Mouse (Mus musculus) liver, embryonic 13.5 days (tissue): ENCODE measurements around the gene Gabarapl2. TPM values are rescaled to one million over a fixed set of nuclear protein-coding genes. Genes with fewer than 3 reads are reported as not detected.

Experiments used
- ATAC-seq: fragments of 200-750 bp; cut with Nextera tagmentation; 2 replicates; pipeline ENCODE4 v1.8.0; 2017; ENCODE audit warnings: low read depth, mild to moderate bottlenecking, moderate number of reproducible peaks, moderate library complexity
- DNase-seq: peaks from one replicate; pipeline ENCODE4 v3.0.0; 2022
- H3K27ac ChIP-seq: fragments of 300-500 bp; sonication (generic); 2 replicates; pipeline ENCODE4 v1.5.1; 2015; ENCODE audit warnings: moderate library complexity, mild to moderate bottlenecking, inconsistent platforms
- H3K27me3 ChIP-seq: fragments of 300-500 bp; sonication (generic); 2 replicates; pipeline ENCODE4 v1.6.1; 2015; ENCODE audit warnings: mild to moderate bottlenecking, inconsistent platforms
- H3K36me3 ChIP-seq: fragments of 300-500 bp; sonication (generic); 2 replicates; pipeline ENCODE4 v1.6.1; 2015; ENCODE audit warnings: mild to moderate bottlenecking, inconsistent platforms
- H3K4me1 ChIP-seq: fragments of 300-500 bp; sonication (generic); replicated peaks from 2 replicates; pipeline ENCODE4 v1.6.1; 2015; ENCODE audit warnings: inconsistent platforms
- H3K4me2 ChIP-seq: fragments of 300-500 bp; sonication (generic); 2 replicates; pipeline ENCODE4 v1.6.1; 2015; ENCODE audit warnings: inconsistent platforms, mild to moderate bottlenecking, moderate library complexity
- H3K4me3 ChIP-seq: fragments of 300-500 bp; sonication (generic); replicated peaks from 2 replicates; pipeline ENCODE4 v1.5.1; 2015; ENCODE audit warnings: mild to moderate bottlenecking, inconsistent platforms
- H3K9ac ChIP-seq: fragments of 300-500 bp; sonication (generic); 2 replicates; pipeline ENCODE4 v1.6.1; 2015; ENCODE audit warnings: mild to moderate bottlenecking, inconsistent platforms
- H3K9me3 ChIP-seq: fragments of 300-500 bp; sonication (generic); replicated peaks from 2 replicates; pipeline ENCODE4 v1.6.1; 2016; ENCODE audit warnings: inconsistent platforms
- WGBS: fragments of 180-500 bp; shearing (Covaris S2); methylation state at CpG from one replicate; pipeline ENCODE4 v1.1.7; 2015; ENCODE audit not compliant: insufficient replicate concordance; 5-methylcytosine and 5-hydroxymethylcytosine counted together
- polyA plus RNA-seq: library from polyadenylated mRNA; unstranded; fragments of >200 nt; fragmentation: Nextera tagmentation; extraction: Ambion mirVana; gene quantifications from 2 replicates; pipeline ENCODE4 v1.2.1, GENCODE M21; 2015

Gabarapl2 gene
- polyA plus RNA-seq, 1 experiment from 2014 or later = 185 TPM

DNA sequence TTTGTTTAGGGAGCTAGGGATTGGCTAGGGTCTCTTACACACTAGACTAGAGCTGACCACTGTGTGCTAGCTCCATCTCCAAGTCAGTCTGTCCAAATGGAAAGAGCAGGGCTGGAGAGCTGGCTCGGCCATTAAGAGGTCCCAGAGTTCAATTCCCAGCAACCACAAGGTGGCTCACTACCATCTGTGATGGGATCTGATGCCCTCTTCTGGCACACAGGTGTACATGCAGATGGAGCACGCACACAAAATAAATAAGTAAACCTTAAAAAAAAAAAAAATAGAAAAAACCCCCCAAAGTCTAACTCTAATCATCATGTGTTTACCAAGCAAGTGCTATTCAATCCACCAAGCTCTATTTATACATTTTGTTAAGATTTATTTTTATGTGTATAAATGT, 20.8 kb upstream of the Gabarapl2 start:
- peaks cover 9% of the 10 kb centered on the region for H3K4me1 ChIP-seq
- no peak overlapping the region for H3K27ac ChIP-seq
- no peak overlapping the region for H3K4me3 ChIP-seq
- no peaks in the 10 kb centered on the region for H3K9me3 ChIP-seq
- ATAC-seq (no peak), DNase-seq (no peak)
- no peak overlapping the region for H3K4me2 ChIP-seq
- no peaks in the 10 kb centered on the region for H3K36me3 ChIP-seq
- H3K27me3 ChIP-seq = no peaks in the 10 kb centered on the region
- H3K9ac ChIP-seq = no peak overlapping the region
- 64% methylated on average over 2 of the region's 2 CpGs for WGBS

DNA sequence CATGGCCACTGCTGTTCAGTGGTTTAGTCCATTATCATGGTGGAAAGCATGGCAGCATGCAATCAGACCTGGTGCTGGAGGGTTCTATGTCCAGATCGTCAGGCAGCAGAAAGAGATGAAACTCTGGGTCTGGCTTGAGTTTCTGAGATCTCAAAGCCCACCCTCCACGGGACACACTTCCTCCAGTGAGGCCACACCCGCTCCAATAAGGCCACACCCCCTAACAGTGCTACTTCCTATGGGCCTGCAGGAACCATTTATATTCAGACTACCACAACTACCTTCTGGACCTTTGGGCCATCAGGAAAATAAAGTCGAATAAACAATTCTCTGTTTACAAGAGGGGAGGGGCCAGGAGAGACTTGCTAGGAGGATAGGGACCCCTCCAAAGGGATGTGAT, 19.5 kb upstream of the Gabarapl2 start:
- H3K4me2 ChIP-seq = no peak overlapping the region
- H3K9ac ChIP-seq = no peak overlapping the region
- H3K27me3 ChIP-seq = no peaks in the 10 kb centered on the region
- 54% methylated on average over 4 of the region's 4 CpGs for WGBS
- H3K9me3 ChIP-seq = no peaks in the 10 kb centered on the region
- H3K4me3 ChIP-seq = no peak overlapping the region
- H3K27ac ChIP-seq = no peak overlapping the region
- H3K36me3 ChIP-seq = no peaks in the 10 kb centered on the region
- ATAC-seq (no peak), DNase-seq (no peak)
- H3K4me1 ChIP-seq = peaks cover 20% of the 10 kb centered on the region

DNA sequence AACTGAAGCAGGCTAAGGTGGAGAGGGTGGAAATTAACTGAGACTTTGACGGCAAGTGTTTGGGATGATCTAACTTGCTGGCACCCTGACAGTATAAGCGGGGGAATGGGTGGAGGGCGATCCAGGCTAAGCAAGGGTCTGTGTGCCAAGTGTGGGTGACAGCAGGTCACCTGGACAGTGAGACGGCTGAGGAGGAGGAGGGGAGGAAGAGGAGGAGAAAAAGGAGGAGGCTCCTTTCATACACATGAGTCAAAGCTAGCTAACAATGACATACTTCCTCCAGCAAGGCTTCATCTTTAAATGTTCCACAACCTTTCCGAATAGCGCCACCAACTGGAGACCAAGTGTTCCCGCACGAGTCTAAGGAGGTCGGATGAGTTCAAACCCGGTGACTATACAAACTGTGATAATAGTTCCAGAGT, 17.1 kb upstream of the Gabarapl2 start:
- H3K4me1 ChIP-seq = peaks cover 28% of the 10 kb centered on the region
- no peak overlapping the region for H3K27ac ChIP-seq
- no peaks in the 10 kb centered on the region for H3K36me3 ChIP-seq
- 27% methylated on average over 10 of the region's 10 CpGs for WGBS
- no peak overlapping the region for H3K4me2 ChIP-seq
- peak; percentile 59 for ATAC-seq
- H3K4me3 ChIP-seq = no peak overlapping the region
- H3K9ac ChIP-seq = no peak overlapping the region
- H3K9me3 ChIP-seq = no peaks in the 10 kb centered on the region
- peak; percentile 36 for DNase-seq
- no peaks in the 10 kb centered on the region for H3K27me3 ChIP-seq

DNA sequence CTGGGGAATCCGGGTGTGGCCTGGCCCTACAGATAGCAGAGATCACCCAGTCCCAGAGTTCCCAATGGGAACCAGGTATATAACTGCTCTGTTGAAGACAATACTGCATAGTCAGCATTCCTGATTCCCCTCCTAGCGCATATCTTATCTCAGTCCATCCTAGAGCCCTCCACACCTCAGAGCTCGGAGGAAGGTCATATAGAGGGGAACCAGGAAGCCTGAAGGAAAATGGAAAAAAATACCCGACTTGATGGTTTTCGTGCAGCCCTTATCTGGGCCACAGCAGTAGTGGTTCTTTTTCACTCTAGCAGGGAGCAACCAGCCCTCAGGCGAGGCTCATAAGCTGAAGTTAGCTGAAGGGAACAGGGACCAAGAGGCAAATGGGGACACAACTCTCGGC, 15.5 kb upstream of the Gabarapl2 start:
- peak overlapping the region; percentile 78 for H3K27ac ChIP-seq
- H3K4me3 ChIP-seq = no peak overlapping the region
- H3K4me1 ChIP-seq = peaks cover 41% of the 10 kb centered on the region
- DNase-seq = no peak
- 26% methylated on average over 7 of the region's 7 CpGs for WGBS
- no peaks in the 10 kb centered on the region for H3K36me3 ChIP-seq
- H3K27me3 ChIP-seq = no peaks in the 10 kb centered on the region
- peak; percentile 1; the same call in 1 of the 2 replicates for ATAC-seq
- no peaks in the 10 kb centered on the region for H3K9me3 ChIP-seq
- H3K9ac ChIP-seq = peak overlapping the region; percentile 27; the same call in 1 of the 2 replicates
- H3K4me2 ChIP-seq = peak overlapping the region; percentile 6; the same call in 1 of the 2 replicates

DNA sequence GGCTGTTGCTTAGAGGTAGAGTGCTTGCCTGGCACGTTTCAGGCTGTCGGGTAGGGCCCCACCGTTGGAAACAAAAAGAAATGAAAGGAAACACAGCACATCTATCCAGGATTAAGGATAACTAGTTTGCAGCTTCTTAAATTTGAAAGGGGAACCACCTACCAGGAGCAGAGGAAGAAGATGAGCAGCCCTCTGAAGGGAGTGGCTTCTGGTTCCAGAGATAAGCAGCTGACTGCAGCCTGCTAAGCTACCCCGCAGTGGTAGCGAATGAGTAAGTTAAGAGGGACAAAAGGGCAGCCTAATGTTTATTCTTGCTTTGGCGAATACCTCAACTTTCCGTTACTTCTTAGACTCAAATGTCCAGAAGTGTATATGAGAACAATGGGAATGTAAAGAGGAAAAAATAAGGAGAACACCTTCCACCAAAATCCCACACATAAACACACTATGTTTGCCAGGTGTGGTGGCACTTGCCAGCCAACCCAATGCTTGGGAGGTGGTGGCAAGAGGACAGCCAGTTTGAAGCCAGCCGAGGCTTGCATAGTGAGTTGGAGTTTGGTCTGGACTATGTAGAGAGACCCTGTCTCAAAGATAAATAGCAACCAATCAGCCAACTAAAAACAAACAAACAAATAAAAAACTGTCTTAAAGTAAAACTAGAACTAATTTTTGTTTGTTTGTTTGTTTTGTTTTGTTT, 10.7 kb upstream of the Gabarapl2 start:
- peak; percentile 88 for ATAC-seq
- peak overlapping the region; percentile 96 for H3K27ac ChIP-seq
- peak overlapping the region; percentile 62 for H3K9ac ChIP-seq
- H3K27me3 ChIP-seq = no peaks in the 10 kb centered on the region
- no peaks in the 10 kb centered on the region for H3K36me3 ChIP-seq
- 15% methylated on average over 8 of the region's 8 CpGs for WGBS
- peak overlapping the region; percentile 30; the same call in 1 of the 2 replicates for H3K4me3 ChIP-seq
- H3K4me1 ChIP-seq = peaks cover 73% of the 10 kb centered on the region
- no peaks in the 10 kb centered on the region for H3K9me3 ChIP-seq
- H3K4me2 ChIP-seq = peak overlapping the region; percentile 62
- DNase-seq = peak; percentile 70

DNA sequence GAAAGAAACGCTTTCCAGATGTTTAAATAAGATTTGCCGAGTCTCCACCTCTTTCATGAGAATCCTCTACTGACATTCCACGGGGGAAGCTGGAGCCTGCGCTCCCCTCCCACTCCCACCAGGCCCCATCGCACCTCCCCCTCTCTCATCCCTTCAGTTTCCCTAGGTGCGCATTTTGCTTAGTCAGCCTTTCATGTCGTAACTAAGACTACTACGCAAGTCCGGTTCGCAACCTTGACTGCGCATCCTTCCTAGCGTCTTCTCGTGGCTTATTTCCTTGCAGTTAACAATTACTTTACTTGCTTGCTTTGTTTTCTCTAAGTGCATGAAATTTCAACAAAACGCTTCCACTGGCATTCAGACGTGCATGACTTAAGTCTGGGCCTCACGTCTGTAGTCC, 8.8 kb upstream of the Gabarapl2 start:
- Histone ChIP-seq H3K27ac (peak overlapping the region; percentile 96), H3K4me1 (peaks cover 64% of the 10 kb centered on the region), H3K9me3 (no peaks in the 10 kb centered on the region), H3K36me3 (no peaks in the 10 kb centered on the region), H3K4me3 (no peak overlapping the region), H3K9ac (no peak overlapping the region), H3K27me3 (no peaks in the 10 kb centered on the region), H3K4me2 (no peak overlapping the region; the same call in 1 of the 2 replicates)
- WGBS = 84% methylated on average over 16 of the region's 16 CpGs
- DNase-seq = no peak
- no peak for ATAC-seq

DNA sequence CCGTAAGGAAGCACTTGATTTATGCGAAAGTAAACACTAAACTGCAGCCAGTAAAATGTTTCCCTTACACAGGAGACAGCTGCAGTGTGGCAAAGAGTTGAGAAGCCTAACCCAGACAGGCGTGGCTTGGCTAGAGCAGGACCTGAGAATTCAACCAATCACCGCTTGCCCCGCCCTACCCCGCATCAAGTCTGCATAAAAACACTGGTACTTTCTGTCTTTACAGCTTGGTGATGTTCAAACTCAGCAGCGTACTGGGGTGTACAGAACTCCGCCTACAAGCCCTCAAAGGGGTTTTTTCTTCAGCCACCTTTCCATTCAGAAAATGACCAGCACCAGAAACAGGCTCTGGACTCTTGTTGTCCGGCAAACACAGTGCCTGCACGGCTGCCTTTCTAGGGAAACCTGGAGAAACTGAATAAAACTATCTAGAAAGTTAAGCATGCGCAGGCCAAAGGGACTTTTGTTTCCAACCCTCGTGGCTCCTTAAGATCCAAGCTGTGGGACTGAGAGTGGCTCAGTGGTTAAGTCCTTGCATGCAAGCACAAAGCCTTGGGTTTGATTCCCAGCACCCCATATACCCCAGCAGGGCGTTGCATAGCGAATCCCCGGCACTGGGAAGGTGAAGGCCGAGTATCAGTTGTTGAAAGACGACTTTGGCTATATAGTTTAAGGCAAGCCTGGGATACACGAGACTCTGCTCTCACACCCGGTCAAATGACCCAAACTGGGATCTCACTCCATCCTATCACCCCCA, 7.7 kb upstream of the Gabarapl2 start:
- Histone ChIP-seq H3K4me3 (peak overlapping the region; percentile 72), H3K9me3 (no peaks in the 10 kb centered on the region), H3K4me2 (peak overlapping the region; percentile 83), H3K36me3 (no peaks in the 10 kb centered on the region), H3K27ac (peak overlapping the region; percentile 90), H3K9ac (peak overlapping the region; percentile 81), H3K4me1 (peaks cover 59% of the 10 kb centered on the region), H3K27me3 (no peaks in the 10 kb centered on the region)
- peak; percentile 46 for ATAC-seq
- WGBS = 31% methylated on average over 19 of the region's 19 CpGs
- DNase-seq = peak; percentile 69

DNA sequence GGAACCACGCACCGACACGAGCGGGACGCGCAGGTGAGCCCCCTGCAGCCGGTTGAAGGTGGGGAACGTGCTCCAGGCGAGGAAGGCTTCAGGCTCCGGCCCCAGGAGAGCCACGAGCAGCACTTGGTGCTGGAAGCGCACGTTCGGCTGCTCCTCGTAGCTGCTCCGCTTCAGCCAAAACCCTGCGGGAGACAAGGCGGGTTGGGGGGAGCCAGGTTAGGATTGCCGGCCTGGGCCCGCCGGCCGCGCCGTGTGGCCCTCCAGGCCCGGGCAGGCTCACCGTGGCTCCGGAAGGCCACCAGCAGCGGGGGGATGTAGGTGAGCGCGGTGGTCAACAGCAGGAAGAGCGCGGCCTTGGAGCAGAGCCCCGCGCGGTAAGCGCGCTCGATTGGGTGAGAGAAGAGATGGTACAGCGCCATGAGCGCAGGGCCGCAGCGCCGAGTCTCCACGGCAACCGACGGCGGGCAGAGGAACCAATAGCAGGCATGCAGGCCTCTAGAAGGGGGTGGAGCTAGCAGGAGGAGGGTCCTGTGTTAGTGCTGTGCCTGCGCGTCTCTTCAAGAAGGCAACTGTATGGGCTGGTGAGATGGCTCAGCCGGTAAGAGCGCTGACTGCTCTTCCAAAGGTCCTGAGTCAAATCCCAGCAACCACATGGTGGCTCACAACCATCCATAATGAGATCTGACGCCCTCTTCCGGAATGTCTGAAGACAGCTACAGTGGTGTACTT, 7.0 kb upstream of the Gabarapl2 start, which contains the start of gene Tmem231:
Tmem231 (minus strand) TSS at position 534 of the 729 bp plus-strand sequence.
- Histone ChIP-seq H3K4me3 (peak within 1 kb of the TSS; percentile 72), H3K4me2 (peak within 1 kb of the TSS; percentile 83), H3K27ac (peak within 1 kb of the TSS; percentile 90), H3K9ac (peak within 1 kb of the TSS; percentile 81), H3K9me3 (no peaks in the 10 kb centered on the region), H3K27me3 (no peaks in the 10 kb centered on the region), H3K4me1 (peaks cover 56% of the 10 kb centered on the region), H3K36me3 (no peaks in the 10 kb centered on the region)
- ATAC-seq (peak; percentile 91), DNase-seq (peak; percentile 90)
- WGBS = 2% methylated on average over 53 of the region's 53 CpGs

DNA sequence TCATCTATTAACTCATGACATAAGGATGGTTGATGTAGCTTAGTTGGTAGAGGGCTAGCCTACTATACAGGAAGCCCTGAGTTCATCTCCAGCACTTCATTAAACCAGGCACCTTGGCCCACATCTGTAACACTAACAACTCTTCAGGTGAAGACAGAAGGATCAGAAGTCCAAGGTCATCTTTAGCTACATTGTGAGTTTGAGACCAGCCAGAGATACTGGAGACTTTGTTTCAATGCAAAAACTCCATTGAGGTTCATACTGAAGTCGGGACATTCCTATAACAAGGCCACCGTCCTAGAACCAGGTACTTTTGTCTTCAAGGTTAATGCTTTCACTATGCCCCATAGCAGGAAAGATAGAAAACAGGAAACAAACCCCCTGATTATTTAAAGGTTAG, 6.3 kb upstream of the Gabarapl2 start:
- Histone ChIP-seq H3K9ac (peak overlapping the region; percentile 24; the same call in 1 of the 2 replicates), H3K27me3 (no peaks in the 10 kb centered on the region), H3K4me3 (peak overlapping the region; percentile 72; the same call in 1 of the 2 replicates), H3K4me1 (peaks cover 56% of the 10 kb centered on the region), H3K27ac (peak overlapping the region; percentile 48; the same call in 1 of the 2 replicates), H3K4me2 (peak overlapping the region; percentile 83), H3K36me3 (no peaks in the 10 kb centered on the region), H3K9me3 (no peaks in the 10 kb centered on the region)
- no peak for ATAC-seq
- DNase-seq = no peak
- WGBS = 82% methylated on average over 2 of the region's 2 CpGs

DNA sequence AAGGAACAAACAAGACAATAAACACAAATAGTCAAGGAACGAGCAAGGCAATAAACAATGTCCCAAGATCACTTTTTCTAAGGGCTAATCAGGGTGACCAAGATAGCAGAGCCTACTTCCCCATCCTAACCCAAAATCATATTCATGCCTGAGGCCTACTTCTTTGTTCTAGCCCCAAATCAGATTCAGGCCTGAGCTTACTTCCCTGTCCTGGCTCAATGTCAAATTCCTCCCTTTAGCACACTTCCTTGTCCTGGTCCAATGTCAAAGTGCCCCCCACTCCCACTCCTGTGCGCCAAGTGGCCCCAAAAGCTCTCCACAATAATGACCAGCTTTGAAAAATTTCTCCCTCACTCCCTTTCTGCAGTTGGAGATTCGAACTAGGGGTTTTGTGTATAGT, 3.3 kb upstream of the Gabarapl2 start:
- H3K27me3 ChIP-seq = no peaks in the 10 kb centered on the region
- peaks cover 5% of the 10 kb centered on the region for H3K36me3 ChIP-seq
- H3K4me1 ChIP-seq = peaks cover 49% of the 10 kb centered on the region
- no peak overlapping the region for H3K9ac ChIP-seq
- no peak overlapping the region for H3K4me2 ChIP-seq
- no peaks in the 10 kb centered on the region for H3K9me3 ChIP-seq
- no peak overlapping the region for H3K27ac ChIP-seq
- no peak for DNase-seq
- ATAC-seq = no peak
- H3K4me3 ChIP-seq = no peak overlapping the region
- 49% methylated on average over 3 of the region's 3 CpGs for WGBS
